Mouse (Mus musculus) limb, embryonic 13.5 days (tissue): ENCODE results near the gene Ptpn5. TPM values are rescaled to one million over a fixed set of nuclear protein-coding genes. Genes with fewer than 3 reads are reported as not detected.

Experiments
- ATAC-seq: fragments of 200-750 bp; cut with Nextera tagmentation; 2 replicates; pipeline ENCODE4 v1.8.0; 2017; ENCODE audit warnings: low read depth, moderate number of reproducible peaks, moderate TSS enrichment; ENCODE audit not compliant: low FRiP score
- H3K27ac ChIP-seq: fragments of 300-500 bp; sonication (generic); 2 replicates; pipeline ENCODE4 v1.5.1; 2015; ENCODE audit warnings: inconsistent platforms, mild to moderate bottlenecking, moderate library complexity
- H3K27me3 ChIP-seq: fragments of 300-500 bp; sonication (generic); 2 replicates; pipeline ENCODE4 v1.6.1; 2015; ENCODE audit warnings: mild to moderate bottlenecking, inconsistent platforms
- H3K36me3 ChIP-seq: fragments of 300-500 bp; sonication (generic); 2 replicates; pipeline ENCODE4 v1.6.1; 2015; ENCODE audit warnings: inconsistent platforms, mild to moderate bottlenecking, moderate library complexity
- H3K4me1 ChIP-seq: fragments of 300-500 bp; sonication (generic); 2 replicates; pipeline ENCODE4 v1.6.1; 2015; ENCODE audit warnings: inconsistent platforms
- H3K4me2 ChIP-seq: fragments of 300-500 bp; sonication (generic); replicated peaks from 2 replicates; pipeline ENCODE4 v1.6.1; 2015; ENCODE audit warnings: inconsistent platforms, mild to moderate bottlenecking, moderate library complexity
- H3K4me3 ChIP-seq: fragments of 300-500 bp; sonication (generic); 2 replicates; pipeline ENCODE4 v1.5.1; 2015; ENCODE audit warnings: moderate library complexity, mild to moderate bottlenecking, inconsistent platforms
- H3K9ac ChIP-seq: fragments of 300-500 bp; sonication (generic); 2 replicates; pipeline ENCODE4 v1.6.1; 2015; ENCODE audit warnings: mild to moderate bottlenecking, inconsistent platforms
- H3K9me3 ChIP-seq: fragments of 300-500 bp; sonication (generic); 2 replicates; pipeline ENCODE4 v1.6.1; 2016; ENCODE audit warnings: inconsistent platforms
- WGBS: fragments of 180-500 bp; shearing (Covaris S2); methylation state at CpG from one replicate; pipeline ENCODE4 v1.1.7; 2015; 5-methylcytosine and 5-hydroxymethylcytosine counted together
- polyA plus RNA-seq: library from polyadenylated mRNA; unstranded; fragments of >200 nt; fragmentation: Nextera tagmentation; extraction: Ambion mirVana; gene quantifications from 2 replicates; pipeline ENCODE4 v1.2.1, GENCODE M21; 2015

Gene Ptpn5
- 0.38 and 0.42 TPM in 2 replicates for polyA plus RNA-seq

DNA sequence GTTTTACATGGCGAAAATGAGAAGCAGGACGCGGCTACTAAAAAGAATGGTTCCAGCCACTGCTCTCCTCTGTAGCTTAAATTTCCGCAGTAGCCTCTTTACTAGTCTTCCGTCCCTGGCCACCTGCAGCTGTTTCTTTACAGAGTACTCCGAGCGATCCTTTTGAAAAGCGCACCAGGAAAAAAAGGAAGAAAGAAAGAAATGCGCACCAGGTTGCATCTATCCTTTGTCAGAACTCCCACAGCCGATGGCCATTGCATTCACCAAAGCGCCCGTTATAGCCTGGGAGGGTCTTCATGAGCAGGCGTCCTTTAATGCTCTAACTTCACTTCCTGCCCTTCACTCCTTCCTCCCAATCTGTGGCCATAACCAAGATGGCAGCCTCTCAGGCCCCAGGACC lies at the start of gene Ptpn5:
TSS of gene Ptpn5 (minus strand) at position 354 of the 400 bp plus-strand sequence.
- no peak for ATAC-seq
- Histone ChIP-seq H3K27me3 (peaks cover 83% of the 10 kb centered on the region), H3K27ac (no peak within 1 kb of the TSS), H3K36me3 (no peaks in the 10 kb centered on the region), H3K9me3 (no peaks in the 10 kb centered on the region), H3K4me2 (peak within 1 kb of the TSS; percentile 99), H3K4me3 (peak within 1 kb of the TSS; percentile 63), H3K9ac (peak within 1 kb of the TSS; percentile 68), H3K4me1 (peaks cover 15% of the 10 kb centered on the region)
- 4% methylated on average over 13 of the region's 13 CpGs for WGBS

GRCm38 (mm10) chr7:47170814-47171213 lies 37.3 kb upstream of the Ptpn5 start:
- ATAC-seq = no peak
- 67% methylated on average over 5 of the region's 5 CpGs for WGBS
- no peak overlapping the region for H3K27ac ChIP-seq
- H3K4me2 ChIP-seq = no peak overlapping the region
- no peaks in the 10 kb centered on the region for H3K36me3 ChIP-seq
- H3K9me3 ChIP-seq = no peaks in the 10 kb centered on the region
- H3K4me3 ChIP-seq = no peak overlapping the region
- no peaks in the 10 kb centered on the region for H3K4me1 ChIP-seq
- no peaks in the 10 kb centered on the region for H3K27me3 ChIP-seq
- H3K9ac ChIP-seq = no peak overlapping the region

DNA sequence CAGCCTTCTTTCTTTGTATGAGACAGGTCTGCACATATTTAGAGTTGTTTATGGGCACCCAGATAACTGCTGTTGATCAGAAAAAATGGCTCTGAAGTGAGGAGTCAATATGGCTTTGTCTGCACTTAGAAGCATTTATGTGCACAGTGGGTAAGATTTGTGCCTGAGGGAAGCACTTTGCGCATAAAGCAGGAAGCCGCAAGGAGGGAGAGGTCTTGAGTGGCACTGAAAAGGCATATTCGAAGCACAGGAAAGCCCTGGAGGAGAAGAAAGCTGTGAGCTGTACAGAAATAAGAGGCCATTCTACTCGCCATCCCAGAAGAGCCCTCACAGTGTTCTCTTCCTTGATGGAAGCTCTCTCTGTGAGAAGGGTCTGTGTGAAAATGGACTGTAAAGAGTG lies 31.5 kb upstream of the Ptpn5 start:
- no peak overlapping the region for H3K4me2 ChIP-seq
- H3K4me1 ChIP-seq = 0 out of 2 replicates have a peak, but pooled peaks cover 5% of the 10 kb centered on the region
- no peak overlapping the region for H3K4me3 ChIP-seq
- no peaks in the 10 kb centered on the region for H3K36me3 ChIP-seq
- ATAC-seq = no peak
- H3K9me3 ChIP-seq = no peaks in the 10 kb centered on the region
- no peak overlapping the region for H3K9ac ChIP-seq
- H3K27ac ChIP-seq = no peak overlapping the region
- 69% methylated on average over 4 of the region's 4 CpGs for WGBS
- H3K27me3 ChIP-seq = no peaks in the 10 kb centered on the region

GRCm38 (mm10) chr7:47163203-47163602 lies 29.7 kb upstream of the Ptpn5 start:
- Histone ChIP-seq H3K36me3 (no peaks in the 10 kb centered on the region), H3K9me3 (no peaks in the 10 kb centered on the region), H3K4me1 (0 out of 2 replicates have a peak, but pooled peaks cover 5% of the 10 kb centered on the region), H3K4me3 (no peak overlapping the region), H3K27me3 (no peaks in the 10 kb centered on the region), H3K4me2 (no peak overlapping the region), H3K9ac (no peak overlapping the region), H3K27ac (no peak overlapping the region)
- WGBS = 61% methylated on average over 4 of the region's 4 CpGs
- no peak for ATAC-seq

- H3K27ac ChIP-seq = no peak overlapping the region
- no peak overlapping the region for H3K4me3 ChIP-seq
- 73% methylated on average over 2 of the region's 2 CpGs for WGBS
- H3K9ac ChIP-seq = no peak overlapping the region
- H3K27me3 ChIP-seq = no peaks in the 10 kb centered on the region
- no peak overlapping the region for H3K4me2 ChIP-seq
- ATAC-seq = no peak
- 0 out of 2 replicates have a peak, but pooled peaks cover 5% of the 10 kb centered on the region for H3K4me1 ChIP-seq
- no peaks in the 10 kb centered on the region for H3K9me3 ChIP-seq
- H3K36me3 ChIP-seq = no peaks in the 10 kb centered on the region
These were observed 25.0 kb upstream of the Ptpn5 start for GRCm38 (mm10) chr7:47158451-47158850.

DNA sequence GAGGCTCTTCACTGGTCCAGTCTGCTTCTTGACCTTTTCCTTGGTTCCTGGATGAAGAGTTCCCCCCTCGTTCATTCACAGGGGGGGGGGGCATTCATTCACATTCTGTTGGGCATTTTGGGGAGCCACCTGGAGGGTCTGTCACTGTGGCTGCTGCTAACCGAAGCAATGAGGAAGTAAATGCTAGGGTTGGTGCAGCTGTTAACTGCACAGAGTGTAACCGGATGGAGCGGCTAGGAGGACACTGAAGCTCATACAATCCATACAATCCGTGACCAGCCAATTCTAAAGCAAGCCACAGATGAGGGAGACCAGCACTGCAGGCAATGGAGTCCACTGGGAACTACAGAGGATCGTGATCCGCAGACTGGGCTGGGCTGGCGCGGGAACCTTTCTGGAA lies 24.3 kb upstream of the Ptpn5 start:
- WGBS = 84% methylated on average over 9 of the region's 9 CpGs
- no peaks in the 10 kb centered on the region for H3K27me3 ChIP-seq
- 0 out of 2 replicates have a peak, but pooled peaks cover under 1% of the 10 kb centered on the region for H3K4me1 ChIP-seq
- no peaks in the 10 kb centered on the region for H3K36me3 ChIP-seq
- H3K9me3 ChIP-seq = no peaks in the 10 kb centered on the region
- H3K9ac ChIP-seq = no peak overlapping the region
- H3K27ac ChIP-seq = no peak overlapping the region
- no peak overlapping the region for H3K4me3 ChIP-seq
- no peak for ATAC-seq
- H3K4me2 ChIP-seq = no peak overlapping the region

DNA sequence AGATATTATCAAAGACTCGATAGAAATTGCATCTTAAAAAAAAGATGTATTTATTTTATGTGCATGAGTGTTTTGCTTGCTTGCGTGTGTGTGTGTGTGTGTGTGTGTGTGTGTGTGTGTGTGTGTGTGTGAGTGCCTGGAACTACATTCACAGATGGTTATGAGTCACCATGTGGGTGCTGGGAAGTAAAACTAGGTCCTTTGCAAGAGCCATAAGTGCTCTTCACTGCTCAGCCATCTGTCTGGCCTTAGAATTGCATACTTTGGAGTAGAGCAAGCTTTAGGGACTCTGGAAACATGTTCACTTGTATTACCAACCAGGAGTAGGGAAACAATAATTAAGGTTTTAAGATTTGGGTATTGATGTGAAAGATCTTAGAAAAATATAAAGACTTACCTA lies 22.4 kb upstream of the Ptpn5 start:
- no peaks in the 10 kb centered on the region for H3K27me3 ChIP-seq
- no peak overlapping the region for H3K9ac ChIP-seq
- H3K9me3 ChIP-seq = no peaks in the 10 kb centered on the region
- H3K36me3 ChIP-seq = no peaks in the 10 kb centered on the region
- H3K4me2 ChIP-seq = no peak overlapping the region
- no peak overlapping the region for H3K4me3 ChIP-seq
- no peaks in the 10 kb centered on the region for H3K4me1 ChIP-seq
- 85% methylated on average over 2 of the region's 2 CpGs for WGBS
- no peak overlapping the region for H3K27ac ChIP-seq
- no peak for ATAC-seq

DNA sequence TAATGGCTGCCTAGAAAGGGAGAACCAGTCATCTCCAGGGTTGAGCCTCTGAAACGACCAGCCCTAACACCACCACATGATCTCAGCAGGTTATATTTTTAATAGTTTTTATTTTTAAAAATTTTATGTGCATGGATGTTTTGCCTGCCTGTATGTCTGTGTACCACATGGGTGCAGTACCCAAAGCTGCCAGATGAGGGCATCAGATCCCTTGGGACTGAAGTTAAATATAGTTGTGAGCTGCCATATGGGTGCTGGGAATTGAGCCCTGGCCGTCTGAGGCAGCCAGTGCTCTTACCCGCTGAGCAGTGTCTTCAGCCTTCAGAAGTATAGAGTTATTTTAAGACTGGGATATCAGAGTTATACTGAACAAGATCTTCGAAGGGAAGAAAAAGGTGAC lies 21.9 kb upstream of the Ptpn5 start:
- no peak for ATAC-seq
- Histone ChIP-seq H3K4me3 (no peak overlapping the region), H3K36me3 (no peaks in the 10 kb centered on the region), H3K4me1 (no peaks in the 10 kb centered on the region), H3K4me2 (no peak overlapping the region), H3K27ac (no peak overlapping the region), H3K9me3 (no peaks in the 10 kb centered on the region), H3K27me3 (no peaks in the 10 kb centered on the region), H3K9ac (no peak overlapping the region)
- 89% methylated on average over 4 of the region's 4 CpGs for WGBS

DNA sequence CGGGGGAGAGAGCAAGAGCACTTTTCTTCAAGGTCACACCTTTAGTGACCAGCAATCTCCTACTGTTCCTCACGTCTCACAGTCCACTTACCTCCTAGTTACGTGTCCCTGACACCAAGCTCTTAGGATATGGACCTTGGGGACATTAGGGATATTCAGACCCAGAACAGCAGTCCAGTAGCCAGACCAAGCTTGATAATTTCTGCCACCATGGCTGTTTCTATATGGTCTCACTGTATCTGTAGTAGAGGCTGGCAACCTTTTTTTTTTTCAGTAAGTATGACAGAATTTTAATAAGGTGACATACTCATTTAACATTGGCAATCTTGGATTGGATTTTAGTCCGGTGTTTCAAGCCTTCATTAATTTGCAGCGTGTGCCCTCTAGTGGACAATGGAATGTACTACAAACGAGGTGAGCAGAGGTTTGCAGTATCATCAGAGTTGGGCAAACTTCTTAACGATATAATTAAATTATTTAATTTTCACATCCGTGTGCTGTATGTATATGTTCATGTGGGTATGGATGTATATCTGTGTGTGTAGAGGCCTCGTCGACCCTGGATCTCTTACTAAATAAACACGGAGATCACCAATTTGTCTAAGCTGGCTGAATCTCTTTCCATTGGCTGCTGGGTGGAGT lies 17.1 kb upstream of the Ptpn5 start:
- Histone ChIP-seq H3K27ac (no peak overlapping the region), H3K9me3 (no peaks in the 10 kb centered on the region), H3K9ac (no peak overlapping the region), H3K4me3 (no peak overlapping the region), H3K36me3 (no peaks in the 10 kb centered on the region), H3K4me1 (no peaks in the 10 kb centered on the region), H3K27me3 (no peaks in the 10 kb centered on the region), H3K4me2 (no peak overlapping the region)
- ATAC-seq = no peak
- 17% methylated on average over 11 of the region's 11 CpGs for WGBS

DNA sequence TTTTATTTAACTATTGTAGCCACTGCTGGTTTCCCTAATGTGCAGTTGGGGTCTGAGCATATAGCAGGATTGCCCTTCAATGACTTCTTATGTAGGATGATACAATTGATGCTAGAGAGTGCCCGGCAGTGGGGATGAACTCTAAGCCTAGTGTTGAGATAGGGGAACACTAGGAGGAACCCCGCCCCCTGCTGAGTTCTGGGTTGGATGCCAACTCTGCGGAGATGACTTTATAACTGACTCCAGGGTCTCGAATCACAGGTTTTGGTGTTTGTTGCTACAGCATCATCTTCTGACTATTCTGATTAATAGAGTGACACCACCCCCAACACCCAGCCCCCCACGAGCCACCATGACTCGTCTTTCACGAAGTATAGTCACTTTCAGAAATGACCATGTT lies 14.8 kb upstream of the Ptpn5 start:
- Histone ChIP-seq H3K4me3 (no peak overlapping the region), H3K4me2 (no peak overlapping the region), H3K27me3 (no peaks in the 10 kb centered on the region), H3K9ac (no peak overlapping the region), H3K27ac (no peak overlapping the region), H3K36me3 (no peaks in the 10 kb centered on the region), H3K4me1 (no peaks in the 10 kb centered on the region), H3K9me3 (no peaks in the 10 kb centered on the region)
- no peak for ATAC-seq
- WGBS = 82% methylated on average over 7 of the region's 7 CpGs

- no peak overlapping the region for H3K9ac ChIP-seq
- 60% methylated on average over 12 of the region's 12 CpGs for WGBS
- H3K27me3 ChIP-seq = no peaks in the 10 kb centered on the region
- H3K4me1 ChIP-seq = no peaks in the 10 kb centered on the region
- no peak overlapping the region for H3K4me2 ChIP-seq
- H3K27ac ChIP-seq = no peak overlapping the region
- no peak for ATAC-seq
- no peaks in the 10 kb centered on the region for H3K9me3 ChIP-seq
- H3K4me3 ChIP-seq = no peak overlapping the region
- H3K36me3 ChIP-seq = no peaks in the 10 kb centered on the region
These were observed 12.7 kb upstream of the Ptpn5 start for GRCm38 (mm10) chr7:47146034-47146812.

DNA sequence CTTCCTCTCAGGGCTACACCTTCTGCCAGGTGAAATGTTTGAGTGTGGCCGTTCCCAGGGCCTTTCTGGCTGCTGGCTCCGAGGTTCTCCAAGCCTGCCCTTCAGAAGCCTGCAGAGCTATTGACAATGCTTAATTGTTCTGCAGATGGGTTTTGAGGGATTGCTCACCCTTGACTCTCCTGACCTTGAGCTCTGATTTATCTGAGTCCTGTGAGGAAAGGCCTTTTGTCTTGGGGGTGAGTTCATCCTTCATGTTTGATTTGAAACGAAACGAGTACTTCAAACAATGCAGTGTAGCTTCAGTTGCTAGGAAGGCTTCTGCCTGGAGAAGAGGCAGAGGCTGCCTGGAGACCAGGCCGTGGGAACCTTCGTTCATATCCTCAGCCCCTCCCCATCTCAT lies 10.8 kb upstream of the Ptpn5 start:
- ATAC-seq = no peak
- no peak overlapping the region for H3K9ac ChIP-seq
- WGBS = 47% methylated on average over 6 of the region's 6 CpGs
- no peak overlapping the region for H3K27ac ChIP-seq
- no peaks in the 10 kb centered on the region for H3K27me3 ChIP-seq
- H3K4me1 ChIP-seq = no peaks in the 10 kb centered on the region
- no peak overlapping the region for H3K4me2 ChIP-seq
- no peaks in the 10 kb centered on the region for H3K9me3 ChIP-seq
- no peak overlapping the region for H3K4me3 ChIP-seq
- H3K36me3 ChIP-seq = no peaks in the 10 kb centered on the region
